Mouse (Mus musculus): ENCODE data around the gene Pold1.

DNA sequence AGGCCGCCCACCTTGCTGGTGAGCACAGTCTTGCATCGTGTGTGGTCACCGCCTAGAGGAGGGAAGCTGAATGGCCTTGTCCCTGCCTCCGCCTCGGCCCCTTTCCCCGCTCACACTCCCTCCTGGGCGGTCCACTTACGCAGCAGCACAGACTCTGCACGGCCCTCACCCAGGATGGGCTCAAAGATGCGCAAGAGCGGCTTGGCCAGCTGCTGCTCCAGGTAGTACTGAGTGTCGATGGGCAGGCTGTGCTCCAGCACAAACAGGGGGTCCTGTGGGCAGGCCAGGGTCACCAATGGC, 15.0 kb downstream of the Pold1 start:
- TF ChIP-seq POLR2A (IDR thresholded peaks at IDR 0.05; ENCODE audit: low read depth, low read length) (no peak), CTCF (IDR thresholded peaks at IDR 0.05; ENCODE audit: borderline replicate concordance, insufficient read depth, low read length) (no peak)

All from embryonic fibroblast, embryonic 13.5 days (primary cell).